Mouse (Mus musculus) forebrain, embryonic 11.5 days (tissue): Measurements from ENCODE around the gene Flna. TPM values are rescaled to one million over a fixed set of nuclear protein-coding genes. Genes with fewer than 3 reads are reported as not detected.
"Not testable (repeated sequence)": the region's sequence is repeated elsewhere in the genome, so short reads cannot be mapped to it uniquely, and the experiment has no call there.

Experiments used
- ATAC-seq: fragments of 200-750 bp; cut with Nextera tagmentation; replicated peaks from 2 replicates; pipeline ENCODE4 v1.8.0; 2017; ENCODE audit warnings: moderate TSS enrichment; ENCODE audit not compliant: low FRiP score
- DNase-seq: peaks from one replicate; pipeline ENCODE4 v3.0.0-alpha.2; 2017; ENCODE audit warnings: low spot score
- H3K27ac ChIP-seq: fragments of 300-500 bp; sonication (generic); 2 replicates; pipeline ENCODE4 v1.5.1; 2014; ENCODE audit warnings: low read depth, low read length
- H3K27me3 ChIP-seq: fragments of 300-500 bp; sonication (generic); 2 replicates; pipeline ENCODE4 v1.6.1; 2014; ENCODE audit warnings: mild to moderate bottlenecking, low read length, mixed read lengths; ENCODE audit not compliant: control insufficient read depth, insufficient read depth
- H3K36me3 ChIP-seq: fragments of 300-500 bp; sonication (generic); 2 replicates; pipeline ENCODE4 v1.6.1; 2014; ENCODE audit warnings: mild to moderate bottlenecking, low read length, moderate library complexity, mixed read lengths; ENCODE audit not compliant: control insufficient read depth, insufficient read depth
- H3K4me1 ChIP-seq: fragments of 300-500 bp; sonication (generic); replicated peaks from 2 replicates; pipeline ENCODE4 v1.6.1; 2014; ENCODE audit warnings: low read length, mixed read lengths; ENCODE audit not compliant: control insufficient read depth, insufficient read depth
- H3K4me2 ChIP-seq: fragments of 300-500 bp; sonication (generic); 2 replicates; pipeline ENCODE4 v1.6.1; 2014; ENCODE audit warnings: low read depth, mild to moderate bottlenecking, low read length, moderate library complexity, mixed read lengths; ENCODE audit not compliant: severe bottlenecking
- H3K4me3 ChIP-seq: fragments of 300-500 bp; sonication (generic); 2 replicates; pipeline ENCODE4 v1.5.1; 2014; ENCODE audit warnings: low read depth, low read length
- H3K9ac ChIP-seq: fragments of 300-500 bp; sonication (generic); 2 replicates; pipeline ENCODE4 v1.6.1; 2014; ENCODE audit warnings: low read length
- H3K9me3 ChIP-seq: fragments of 300-500 bp; sonication (generic); 2 replicates; pipeline ENCODE4 v1.6.1; 2016; ENCODE audit warnings: low read length, mixed read lengths; ENCODE audit not compliant: control insufficient read depth
- WGBS: fragments of 180-500 bp; shearing (Covaris S2); extraction: QIAGEN DNeasy Blood & Tissue Kit; methylation state at CpG from one replicate; pipeline ENCODE4 v1.1.7; 2014; 5-methylcytosine and 5-hydroxymethylcytosine counted together
- polyA plus RNA-seq: library from polyadenylated mRNA; unstranded; fragments of >200 nt; fragmentation: Nextera tagmentation; extraction: Ambion mirVana; gene quantifications from 2 replicates; pipeline ENCODE4 v1.2.1, GENCODE M21; 2014

The Flna gene
- polyA plus RNA-seq, 1 experiment from 2014 or later: 249 TPM

- no peak overlapping the region for H3K27ac ChIP-seq
- ATAC-seq (no peak), DNase-seq (no peak)
- H3K4me2 ChIP-seq: peak overlapping the region; percentile 61
- peaks cover 3% of the 10 kb centered on the region; the same call in 1 of the 2 replicates for H3K36me3 ChIP-seq
- peak overlapping the region; percentile 29; the same call in 1 of the 2 replicates for H3K9ac ChIP-seq
- 72% methylated on average over 3 of the region's 3 CpGs for WGBS
- H3K27me3 ChIP-seq: no peaks in the 10 kb centered on the region
- H3K4me1 ChIP-seq: no peaks in the 10 kb centered on the region
- H3K4me3 ChIP-seq: peak overlapping the region; percentile 54
- no peaks in the 10 kb centered on the region for H3K9me3 ChIP-seq
Measured at GRCm38 (mm10) chrX:74243807-74244206, 5.8 kb downstream of the Flna start.

- WGBS: 86% methylated on average over 2 of the region's 2 CpGs
- Histone ChIP-seq H3K9me3 (no peaks in the 10 kb centered on the region), H3K4me1 (no peaks in the 10 kb centered on the region), H3K4me2 (peak overlapping the region; percentile 61; the same call in 1 of the 2 replicates), H3K4me3 (peak overlapping the region; percentile 54; the same call in 1 of the 2 replicates), H3K27ac (no peak overlapping the region), H3K27me3 (no peaks in the 10 kb centered on the region), H3K9ac (no peak overlapping the region), H3K36me3 (peaks cover 3% of the 10 kb centered on the region; the same call in 1 of the 2 replicates)
- no peak for ATAC-seq
- DNase-seq: no peak
Measured at GRCm38 (mm10) chrX:74243396-74243795, 6.2 kb downstream of the Flna start.

GRCm38 (mm10) chrX:74240332-74240731 lies 9.3 kb downstream of the Flna start:
- Histone ChIP-seq H3K27ac (no peak overlapping the region), H3K9me3 (no peaks in the 10 kb centered on the region), H3K27me3 (no peaks in the 10 kb centered on the region), H3K4me3 (no peak overlapping the region), H3K36me3 (peaks cover 6% of the 10 kb centered on the region; the same call in 1 of the 2 replicates), H3K4me1 (no peaks in the 10 kb centered on the region), H3K9ac (no peak overlapping the region), H3K4me2 (no peak overlapping the region)
- ATAC-seq (no peak), DNase-seq (no peak)
- WGBS: 88% methylated on average over 4 of the region's 4 CpGs

GRCm38 (mm10) chrX:74233196-74233595 lies 16.4 kb downstream of the Flna start:
- WGBS: 94% methylated on average over 5 of the region's 5 CpGs
- Histone ChIP-seq H3K27me3 (no peaks in the 10 kb centered on the region), H3K4me1 (no peaks in the 10 kb centered on the region), H3K36me3 (peaks cover 8% of the 10 kb centered on the region), H3K4me3 (no peak overlapping the region), H3K4me2 (no peak overlapping the region), H3K9ac (no peak overlapping the region), H3K9me3 (no peaks in the 10 kb centered on the region), H3K27ac (no peak overlapping the region)
- DNase-seq (no peak), ATAC-seq (no peak)

- DNase-seq: no peak
- Histone ChIP-seq H3K27me3 (no peaks in the 10 kb centered on the region), H3K4me2 (no peak overlapping the region), H3K9ac (no peak overlapping the region), H3K27ac (no peak overlapping the region), H3K4me1 (no peaks in the 10 kb centered on the region), H3K4me3 (no peak overlapping the region), H3K9me3 (no peaks in the 10 kb centered on the region), H3K36me3 (peaks cover 8% of the 10 kb centered on the region)
- WGBS: 82% methylated on average over 1 of the region's 1 CpGs
- no peak for ATAC-seq
Measured at GRCm38 (mm10) chrX:74230038-74230437, 19.6 kb downstream of the Flna start.

GRCm38 (mm10) chrX:74220099-74220498 lies 29.5 kb downstream of the Flna start:
- not testable (repeated sequence) for H3K27me3 ChIP-seq, H3K4me2 ChIP-seq, H3K27ac ChIP-seq, H3K9me3 ChIP-seq, DNase-seq, ATAC-seq, H3K4me3 ChIP-seq, H3K9ac ChIP-seq, H3K4me1 ChIP-seq, H3K36me3 ChIP-seq
- WGBS: 39% methylated on average over 1 of the region's 1 CpGs

GRCm38 (mm10) chrX:74219449-74219848 lies 30.2 kb downstream of the Flna start:
- Histone ChIP-seq H3K4me2 (no peak overlapping the region), H3K9me3 (no peaks in the 10 kb centered on the region), H3K36me3 (no peaks in the 10 kb centered on the region; the same call in 1 of the 2 replicates), H3K4me3 (no peak overlapping the region), H3K27ac (no peak overlapping the region), H3K9ac (no peak overlapping the region), H3K27me3 (no peaks in the 10 kb centered on the region), H3K4me1 (no peaks in the 10 kb centered on the region)
- no peak for ATAC-seq
- DNase-seq: no peak
- WGBS: 70% methylated on average over 13 of the region's 13 CpGs

- ATAC-seq (no peak), DNase-seq (no peak)
- H3K9ac ChIP-seq: no peak overlapping the region
- no peaks in the 10 kb centered on the region for H3K4me1 ChIP-seq
- no peaks in the 10 kb centered on the region for H3K9me3 ChIP-seq
- no peak overlapping the region for H3K27ac ChIP-seq
- no peak overlapping the region for H3K4me2 ChIP-seq
- no peak overlapping the region for H3K4me3 ChIP-seq
- H3K36me3 ChIP-seq: no peaks in the 10 kb centered on the region
- H3K27me3 ChIP-seq: no peaks in the 10 kb centered on the region
- WGBS: 94% methylated on average over 4 of the region's 4 CpGs
Measured at GRCm38 (mm10) chrX:74218496-74218895, 31.1 kb downstream of the Flna start.

- DNase-seq (no peak), ATAC-seq (no peak)
- no peak overlapping the region for H3K4me2 ChIP-seq
- H3K36me3 ChIP-seq: no peaks in the 10 kb centered on the region
- no peaks in the 10 kb centered on the region for H3K27me3 ChIP-seq
- H3K27ac ChIP-seq: no peak overlapping the region
- no peak overlapping the region for H3K9ac ChIP-seq
- 90% methylated on average over 2 of the region's 2 CpGs for WGBS
- H3K9me3 ChIP-seq: no peaks in the 10 kb centered on the region
- H3K4me1 ChIP-seq: no peaks in the 10 kb centered on the region
- H3K4me3 ChIP-seq: no peak overlapping the region
Measured at GRCm38 (mm10) chrX:74203556-74203955, 46.1 kb downstream of the Flna start.
